Mouse (Mus musculus) heart, embryonic 13.5 days (tissue): ENCODE data around the gene Il15ra. TPM values are rescaled to one million over a fixed set of nuclear protein-coding genes. Genes with fewer than 3 reads are reported as not detected.

Source experiments
- polyA plus RNA-seq: library from polyadenylated mRNA; unstranded; fragments of >200 nt; fragmentation: Nextera tagmentation; extraction: Ambion mirVana; gene quantifications from 2 replicates; pipeline ENCODE4 v1.2.1, GENCODE M21; 2015

The Il15ra gene
- polyA plus RNA-seq, 1 experiment from 2014 or later: 6.6 TPM

Other genes starting within 250 kb of the Il15ra start
- 12.8 and 14.8 TPM in 2 replicates for gene Pfkfb3, start 151.2 kb upstream of the Il15ra start, polyA plus RNA-seq
- 83.5 and 85.8 TPM in 2 replicates for gene Rbm17, start 101.1 kb upstream of the Il15ra start, polyA plus RNA-seq
- gene Gm17490, start 79.0 kb upstream of the Il15ra start, polyA plus RNA-seq: not detected in 2 replicates
- gene Il2ra, start 62.5 kb upstream of the Il15ra start, polyA plus RNA-seq: 0.29 TPM in 1 of 2 replicates, not detected in the other
- 95.1 and 98.9 TPM in 2 replicates for gene Fbh1, start 72.3 kb downstream of the Il15ra start, polyA plus RNA-seq
- gene Ankrd16, start 72.6 kb downstream of the Il15ra start, polyA plus RNA-seq: 31.2 and 31.3 TPM in 2 replicates